Mouse (Mus musculus) spleen, adult 2 months (tissue): ENCODE data around the gene Ubox5.

ENCODE experiments used
- CTCF ChIP-seq: fragments of 200-500 bp; IDR thresholded peaks from 2 replicates; pipeline ENCODE4 v1.5.1; 2011; ENCODE audit warnings: mild to moderate bottlenecking, inconsistent platforms; ENCODE audit not compliant: insufficient read depth, insufficient read length, insufficient replicate concordance; ENCODE audit errors: extremely low read depth
- POLR2A ChIP-seq: fragments of 200-500 bp; IDR thresholded peaks from 2 replicates; pipeline ENCODE4 v1.6.1; 2011; ENCODE audit warnings: low read depth, low read length, inconsistent platforms

- TF ChIP-seq CTCF (no peak), POLR2A (no peak)
Observed at GRCm38 (mm10) chr2:130632416-130632815, 2.6 kb upstream of the Ubox5 start.
